Mouse (Mus musculus): ENCODE results near the gene Rap2a. TPM values are rescaled to one million over a fixed set of nuclear protein-coding genes. Genes with fewer than 3 reads are reported as not detected.
A peak's percentile ranks its signal among the peaks of the same experiment; 100 is the strongest.

Gene Rap2a
- total and polyA plus RNA-seq, 3 experiments, result 1.3 to 1.5 (median 1.4) TPM

GRCm38 (mm10) chr14:120432773-120433172 lies 45.5 kb upstream of the Rap2a start:
- Histone ChIP-seq H3K27ac (ENCODE audit: insufficient read depth, low read depth) (no peak overlapping the region), H3K9me3 (replicated peaks; ENCODE audit: low read length) (no peaks in the 10 kb centered on the region), H3K36me3 (replicated peaks in 1 of 2; ENCODE audit: control insufficient read depth in 1 of 2, insufficient read depth in 1 of 2, low read length in 1 of 2) (peaks cover 5 to 18% of the 10 kb centered on the region in 2 experiments), H3K27me3 (replicated peaks) (no peaks in the 10 kb centered on the region), H3K4me3 (replicated peaks in 1 of 3; ENCODE audit: low read depth in 2 of 3, low read length in 2 of 3, poor library complexity in 1 of 3) (no peak overlapping the region), H3K79me2 (replicated peaks; ENCODE audit: control insufficient read depth, extremely low read depth, insufficient read depth, poor library complexity, severe bottlenecking) (no peaks in the 10 kb centered on the region), H3K9ac (ENCODE audit: insufficient read depth, low read depth) (no peak overlapping the region), H3K4me2 (ENCODE audit: insufficient read depth, low read depth, poor library complexity, severe bottlenecking) (no peak overlapping the region), H3K4me1 (ENCODE audit: control insufficient read depth in 1 of 2, insufficient read depth in 2 of 2) (peaks cover 0 to 9% of the 10 kb centered on the region in 2 experiments; a peak in 2 of 4 replicates)
- in situ Hi-C loops (cut with MboI; ENCODE audit: low pct_ligation_motif_present, low pct_unique_long_range_greater_than_20kb, low sequenced_read_pairs) (no loop called here), dilution Hi-C loops (cut with MboI; ENCODE audit: extremely low pct_ligation_motif_present, extremely low pct_unique_long_range_greater_than_20kb, low sequenced_read_pairs) (no loop called here)
- TF ChIP-seq CTCF (conservative IDR thresholded peaks at IDR 0.05 in 1 of 2, IDR thresholded peaks at IDR 0.05 in 1 of 2; ENCODE audit: low read depth in 2 of 2, low read length in 2 of 2) (peak; percentile 51 to 69), PAX5 (IDR thresholded peaks at IDR 0.05; ENCODE audit: low read length) (no peak), HCFC1 (IDR thresholded peaks at IDR 0.05; ENCODE audit: low read depth, low read length) (no peak), POLR2AphosphoS2 (IDR thresholded peaks at IDR 0.05; ENCODE audit: low read depth, low read length) (no peak), TBP (conservative IDR thresholded peaks at IDR 0.05; ENCODE audit: low read depth, low read length) (no peak), JUND (conservative IDR thresholded peaks at IDR 0.05; ENCODE audit: low read depth, low read length) (no peak), RAD21 (IDR thresholded peaks at IDR 0.05; ENCODE audit: low read depth, low read length) (peak; percentile 61), MAX (IDR thresholded peaks at IDR 0.05; ENCODE audit: low read length) (no peak), SMC3 (IDR thresholded peaks at IDR 0.05; ENCODE audit: low read depth, low read length) (peak; percentile 59), USF2 (conservative IDR thresholded peaks at IDR 0.05; ENCODE audit: low read depth, low read length) (no peak), TCF12 (IDR thresholded peaks at IDR 0.05; ENCODE audit: low read depth, low read length) (no peak), ZMIZ1 (IDR thresholded peaks at IDR 0.05; ENCODE audit: low read depth, low read length) (no peak), USF1 (IDR thresholded peaks at IDR 0.05; ENCODE audit: low read depth, low read length) (no peak), MAZ (IDR thresholded peaks at IDR 0.05; ENCODE audit: low read depth, low read length) (no peak), NELFE (IDR thresholded peaks at IDR 0.05; ENCODE audit: low read depth, low read length) (no peak), IRF4 (IDR thresholded peaks at IDR 0.05; ENCODE audit: low read depth, low read length) (no peak), EP300 (IDR thresholded peaks at IDR 0.05; ENCODE audit: low read length) (no peak)
- peak; percentile 20 for DNase-seq (ENCODE audit: extremely low read depth)

DNA sequence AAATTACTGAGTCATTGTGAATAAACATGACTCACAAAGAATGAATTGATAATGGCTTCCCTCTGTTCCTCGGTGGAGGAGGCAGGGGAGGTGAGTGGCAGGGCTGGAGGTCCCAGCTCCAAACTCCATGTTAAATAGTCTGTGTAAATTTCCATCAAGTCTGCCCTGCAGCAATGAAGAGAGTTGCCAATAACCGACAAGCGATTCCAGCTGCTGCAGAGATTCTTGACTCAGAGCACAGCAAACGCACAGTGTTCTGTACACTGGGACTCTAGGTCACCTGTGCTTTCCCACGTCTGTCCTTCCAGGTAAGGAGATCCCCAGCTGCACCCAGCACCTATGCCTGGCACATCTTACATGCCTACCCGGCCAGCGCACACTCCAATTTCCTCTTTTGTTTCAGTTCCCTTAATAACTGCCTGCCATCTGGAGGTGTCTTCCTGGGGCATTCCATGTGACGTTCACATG lies 44.3 kb upstream of the Rap2a start:
- dilution Hi-C loops (cut with MboI; ENCODE audit: extremely low pct_ligation_motif_present, extremely low pct_unique_long_range_greater_than_20kb, low sequenced_read_pairs), result no loop called here
- H3K27ac ChIP-seq (ENCODE audit: insufficient read depth, low read depth), result no peak overlapping the region
- DNase-seq (ENCODE audit: extremely low read depth), result peak; percentile 17

More for the DNA sequence above, 44.3 kb upstream of the Rap2a start:
- Histone ChIP-seq H3K4me3 (replicated peaks in 1 of 3; ENCODE audit: low read depth in 2 of 3, low read length in 2 of 3, poor library complexity in 1 of 3) (no peak overlapping the region), H3K27me3 (replicated peaks) (no peaks in the 10 kb centered on the region), H3K4me2 (ENCODE audit: insufficient read depth, low read depth, poor library complexity, severe bottlenecking) (no peak overlapping the region), H3K36me3 (replicated peaks in 1 of 2; ENCODE audit: control insufficient read depth in 1 of 2, insufficient read depth in 1 of 2, low read length in 1 of 2) (peaks cover 4 to 13% of the 10 kb centered on the region in 2 experiments), H3K4me1 (ENCODE audit: control insufficient read depth in 1 of 2, insufficient read depth in 2 of 2) (peaks cover 0 to 9% of the 10 kb centered on the region in 2 experiments; a peak in 2 of 4 replicates), H3K9ac (ENCODE audit: insufficient read depth, low read depth) (no peak overlapping the region), H3K9me3 (replicated peaks; ENCODE audit: low read length) (no peaks in the 10 kb centered on the region), H3K79me2 (replicated peaks; ENCODE audit: control insufficient read depth, extremely low read depth, insufficient read depth, poor library complexity, severe bottlenecking) (no peaks in the 10 kb centered on the region)
- TF ChIP-seq MAFK (IDR thresholded peaks at IDR 0.05; ENCODE audit: insufficient replicate concordance, low read length) (no peak), POLR2A (IDR thresholded peaks at IDR 0.05; ENCODE audit: low read depth, low read length) (no peak), KAT2A (IDR thresholded peaks at IDR 0.05; ENCODE audit: insufficient replicate concordance, low read length) (no peak), SIN3A (IDR thresholded peaks at IDR 0.05; ENCODE audit: low read length) (no peak), NELFE (IDR thresholded peaks at IDR 0.05; ENCODE audit: low read depth, low read length) (no peak), RAD21 (IDR thresholded peaks at IDR 0.05; ENCODE audit: low read depth, low read length) (no peak), USF2 (conservative IDR thresholded peaks at IDR 0.05; ENCODE audit: low read depth, low read length) (no peak), ZNF384 (IDR thresholded peaks at IDR 0.05; ENCODE audit: low read depth, low read length) (no peak), MEF2A (IDR thresholded peaks at IDR 0.05; ENCODE audit: borderline replicate concordance, low read depth, low read length) (no peak), TBP (conservative IDR thresholded peaks at IDR 0.05; ENCODE audit: low read depth, low read length) (no peak), JUND (conservative IDR thresholded peaks at IDR 0.05; ENCODE audit: low read depth, low read length) (no peak), MAX (IDR thresholded peaks at IDR 0.05; ENCODE audit: low read length) (no peak), UBTF (IDR thresholded peaks at IDR 0.05; ENCODE audit: low read depth, low read length) (no peak), IRF4 (IDR thresholded peaks at IDR 0.05; ENCODE audit: low read depth, low read length) (no peak), CHD2 (IDR thresholded peaks at IDR 0.05; ENCODE audit: low read length) (no peak), MYC (IDR thresholded peaks at IDR 0.05; ENCODE audit: low read depth, low read length) (no peak), ETS1 (conservative IDR thresholded peaks at IDR 0.05; ENCODE audit: low read depth, low read length) (no peak), USF1 (IDR thresholded peaks at IDR 0.05; ENCODE audit: low read depth, low read length) (no peak)
- in situ Hi-C loops (cut with MboI; ENCODE audit: low pct_ligation_motif_present, low pct_unique_long_range_greater_than_20kb, low sequenced_read_pairs), result no loop called here

Measured in CH12.LX (cell line).